Mouse (Mus musculus) forebrain, embryonic 11.5 days (tissue): ENCODE measurements around the gene Adamts18. TPM values are rescaled to one million over a fixed set of nuclear protein-coding genes. Genes with fewer than 3 reads are reported as not detected.

ENCODE experiments used
- ATAC-seq: fragments of 200-750 bp; cut with Nextera tagmentation; replicated peaks from 2 replicates; pipeline ENCODE4 v1.8.0; 2017; ENCODE audit warnings: moderate TSS enrichment; ENCODE audit not compliant: low FRiP score
- DNase-seq: peaks from one replicate; pipeline ENCODE4 v3.0.0-alpha.2; 2017; ENCODE audit warnings: low spot score
- H3K27ac ChIP-seq: fragments of 300-500 bp; sonication (generic); 2 replicates; pipeline ENCODE4 v1.5.1; 2014; ENCODE audit warnings: low read depth, low read length
- H3K27me3 ChIP-seq: fragments of 300-500 bp; sonication (generic); 2 replicates; pipeline ENCODE4 v1.6.1; 2014; ENCODE audit warnings: mild to moderate bottlenecking, low read length, mixed read lengths; ENCODE audit not compliant: control insufficient read depth, insufficient read depth
- H3K36me3 ChIP-seq: fragments of 300-500 bp; sonication (generic); 2 replicates; pipeline ENCODE4 v1.6.1; 2014; ENCODE audit warnings: mild to moderate bottlenecking, low read length, moderate library complexity, mixed read lengths; ENCODE audit not compliant: control insufficient read depth, insufficient read depth
- H3K4me1 ChIP-seq: fragments of 300-500 bp; sonication (generic); replicated peaks from 2 replicates; pipeline ENCODE4 v1.6.1; 2014; ENCODE audit warnings: low read length, mixed read lengths; ENCODE audit not compliant: control insufficient read depth, insufficient read depth
- H3K4me2 ChIP-seq: fragments of 300-500 bp; sonication (generic); 2 replicates; pipeline ENCODE4 v1.6.1; 2014; ENCODE audit warnings: low read depth, mild to moderate bottlenecking, low read length, moderate library complexity, mixed read lengths; ENCODE audit not compliant: severe bottlenecking
- H3K4me3 ChIP-seq: fragments of 300-500 bp; sonication (generic); 2 replicates; pipeline ENCODE4 v1.5.1; 2014; ENCODE audit warnings: low read depth, low read length
- H3K9ac ChIP-seq: fragments of 300-500 bp; sonication (generic); 2 replicates; pipeline ENCODE4 v1.6.1; 2014; ENCODE audit warnings: low read length
- H3K9me3 ChIP-seq: fragments of 300-500 bp; sonication (generic); 2 replicates; pipeline ENCODE4 v1.6.1; 2016; ENCODE audit warnings: low read length, mixed read lengths; ENCODE audit not compliant: control insufficient read depth
- WGBS: fragments of 180-500 bp; shearing (Covaris S2); extraction: QIAGEN DNeasy Blood & Tissue Kit; methylation state at CpG from one replicate; pipeline ENCODE4 v1.1.7; 2014; 5-methylcytosine and 5-hydroxymethylcytosine counted together
- polyA plus RNA-seq: library from polyadenylated mRNA; unstranded; fragments of >200 nt; fragmentation: Nextera tagmentation; extraction: Ambion mirVana; gene quantifications from 2 replicates; pipeline ENCODE4 v1.2.1, GENCODE M21; 2014

Gene Adamts18
- polyA plus RNA-seq, 1 experiment from 2014 or later = 4.8 TPM

DNA sequence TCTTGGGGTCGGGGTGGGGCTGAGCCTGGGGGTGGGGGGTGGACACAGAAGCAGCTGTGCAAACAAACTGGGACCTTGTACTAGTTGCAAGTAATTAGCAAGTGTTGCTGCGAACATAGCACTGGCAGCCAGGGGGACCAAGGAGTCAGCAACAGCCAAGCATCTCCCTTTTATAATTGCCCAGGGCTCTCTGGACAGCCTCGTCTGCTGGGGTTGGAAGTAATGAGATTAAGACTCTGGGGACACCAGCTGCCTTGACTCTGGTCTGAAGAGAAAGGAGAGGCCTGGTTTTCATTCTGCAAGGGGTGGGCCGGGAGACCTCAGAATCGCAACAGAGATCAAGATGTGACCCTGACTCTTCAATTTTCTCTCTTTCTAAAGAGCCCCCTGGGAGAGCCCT lies 49.0 kb downstream of the Adamts18 start:
- no CpG with 5 or more reads among the region's 5 CpGs for WGBS
- Histone ChIP-seq H3K36me3 (no peaks in the 10 kb centered on the region), H3K4me1 (no peaks in the 10 kb centered on the region), H3K27ac (no peak overlapping the region), H3K27me3 (no peaks in the 10 kb centered on the region), H3K9me3 (no peaks in the 10 kb centered on the region), H3K4me2 (no peak overlapping the region), H3K4me3 (no peak overlapping the region), H3K9ac (no peak overlapping the region)
- no peak for ATAC-seq
- DNase-seq = no peak

- Histone ChIP-seq H3K4me2 (no peak overlapping the region), H3K4me3 (no peak overlapping the region), H3K9me3 (no peaks in the 10 kb centered on the region), H3K4me1 (no peaks in the 10 kb centered on the region), H3K27me3 (no peaks in the 10 kb centered on the region), H3K36me3 (no peaks in the 10 kb centered on the region), H3K27ac (no peak overlapping the region), H3K9ac (no peak overlapping the region)
- no CpG with 5 or more reads among the region's 13 CpGs for WGBS
- ATAC-seq (no peak), DNase-seq (no peak)
These were observed 56.7 kb downstream of the Adamts18 start for GRCm38 (mm10) chr8:113791856-113792255.

GRCm38 (mm10) chr8:113791061-113791460 lies 57.5 kb downstream of the Adamts18 start:
- H3K27ac ChIP-seq = no peak overlapping the region
- no peaks in the 10 kb centered on the region for H3K9me3 ChIP-seq
- ATAC-seq (no peak), DNase-seq (no peak)
- H3K9ac ChIP-seq = no peak overlapping the region
- no peaks in the 10 kb centered on the region for H3K4me1 ChIP-seq
- no peak overlapping the region for H3K4me3 ChIP-seq
- no CpG with 5 or more reads among the region's 3 CpGs for whole genome bisulfite sequencing
- H3K36me3 ChIP-seq = no peaks in the 10 kb centered on the region
- no peak overlapping the region for H3K4me2 ChIP-seq
- no peaks in the 10 kb centered on the region for H3K27me3 ChIP-seq

GRCm38 (mm10) chr8:113783711-113784110 lies 64.8 kb downstream of the Adamts18 start:
- Histone ChIP-seq H3K4me2 (no peak overlapping the region), H3K9me3 (no peaks in the 10 kb centered on the region), H3K4me3 (no peak overlapping the region), H3K27me3 (no peaks in the 10 kb centered on the region), H3K9ac (no peak overlapping the region), H3K27ac (no peak overlapping the region), H3K36me3 (no peaks in the 10 kb centered on the region), H3K4me1 (no peaks in the 10 kb centered on the region)
- WGBS = no CpG with 5 or more reads among the region's 3 CpGs
- ATAC-seq = no peak
- DNase-seq = no peak

DNA sequence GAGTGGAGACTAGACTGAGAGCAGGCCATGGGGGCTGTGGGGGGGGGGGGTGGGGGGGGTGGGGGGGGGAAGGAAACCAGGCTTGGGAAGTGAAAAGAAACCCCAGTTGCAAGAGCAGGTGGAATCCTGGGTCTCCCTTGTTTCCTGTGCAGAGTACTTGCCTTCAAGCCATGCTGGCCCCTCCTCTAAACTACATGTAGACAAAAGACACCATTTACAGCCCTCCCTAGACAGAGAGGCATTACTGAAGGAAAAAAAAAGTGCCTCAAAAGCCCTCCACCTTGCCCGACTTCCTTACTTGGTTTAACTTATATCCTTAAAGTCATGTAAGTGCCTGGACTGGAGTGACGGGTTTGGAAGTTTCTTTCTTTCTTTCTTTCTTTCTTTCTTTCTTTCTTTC lies 67.0 kb downstream of the Adamts18 start:
- 29% methylated on average over 2 of the region's 2 CpGs for WGBS
- Histone ChIP-seq H3K9ac (no peak overlapping the region), H3K27me3 (no peaks in the 10 kb centered on the region), H3K9me3 (no peaks in the 10 kb centered on the region), H3K27ac (no peak overlapping the region), H3K4me2 (no peak overlapping the region), H3K4me3 (no peak overlapping the region), H3K4me1 (no peaks in the 10 kb centered on the region), H3K36me3 (no peaks in the 10 kb centered on the region)
- ATAC-seq = no peak
- no peak for DNase-seq

DNA sequence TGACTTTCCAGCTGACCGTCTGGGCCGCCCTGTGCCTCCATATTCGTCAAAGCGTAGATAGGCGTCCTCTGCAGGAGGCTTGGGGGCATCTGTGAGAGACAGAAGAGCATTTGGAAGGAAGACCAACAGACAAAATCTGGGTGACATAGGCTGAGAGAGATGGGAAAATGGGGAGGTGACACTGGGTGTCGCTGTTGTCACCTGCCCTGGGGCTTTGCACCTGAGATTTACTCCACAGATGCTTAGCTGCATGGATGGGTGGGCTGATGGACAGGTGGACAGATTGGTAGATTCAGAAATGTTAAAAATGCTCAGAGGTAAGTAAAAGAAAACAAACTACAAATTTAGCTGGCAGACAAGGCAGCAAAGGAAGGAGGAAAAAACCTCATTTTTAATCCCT lies 73.2 kb downstream of the Adamts18 start:
- no peak overlapping the region for H3K4me2 ChIP-seq
- no peaks in the 10 kb centered on the region for H3K9me3 ChIP-seq
- H3K27me3 ChIP-seq = no peaks in the 10 kb centered on the region
- H3K36me3 ChIP-seq = no peaks in the 10 kb centered on the region
- no peak overlapping the region for H3K4me3 ChIP-seq
- H3K4me1 ChIP-seq = no peaks in the 10 kb centered on the region
- ATAC-seq (no peak), DNase-seq (no peak)
- 79% methylated on average over 6 of the region's 6 CpGs for WGBS
- H3K27ac ChIP-seq = no peak overlapping the region
- no peak overlapping the region for H3K9ac ChIP-seq

- Histone ChIP-seq H3K4me3 (no peak overlapping the region), H3K4me1 (no peaks in the 10 kb centered on the region), H3K9ac (no peak overlapping the region), H3K27ac (no peak overlapping the region), H3K36me3 (no peaks in the 10 kb centered on the region), H3K4me2 (no peak overlapping the region), H3K27me3 (no peaks in the 10 kb centered on the region), H3K9me3 (no peaks in the 10 kb centered on the region)
- DNase-seq (no peak), ATAC-seq (no peak)
- WGBS = 28% methylated on average over 8 of the region's 8 CpGs
These were observed 79.6 kb downstream of the Adamts18 start for GRCm38 (mm10) chr8:113768861-113769410.

GRCm38 (mm10) chr8:113765121-113765520 lies 83.4 kb downstream of the Adamts18 start:
- Histone ChIP-seq H3K4me2 (no peak overlapping the region), H3K4me1 (no peaks in the 10 kb centered on the region), H3K27me3 (no peaks in the 10 kb centered on the region), H3K4me3 (no peak overlapping the region), H3K9ac (no peak overlapping the region), H3K36me3 (no peaks in the 10 kb centered on the region), H3K9me3 (no peaks in the 10 kb centered on the region), H3K27ac (no peak overlapping the region)
- no peak for ATAC-seq
- 87% methylated on average over 4 of the region's 4 CpGs for WGBS
- no peak for DNase-seq

DNA sequence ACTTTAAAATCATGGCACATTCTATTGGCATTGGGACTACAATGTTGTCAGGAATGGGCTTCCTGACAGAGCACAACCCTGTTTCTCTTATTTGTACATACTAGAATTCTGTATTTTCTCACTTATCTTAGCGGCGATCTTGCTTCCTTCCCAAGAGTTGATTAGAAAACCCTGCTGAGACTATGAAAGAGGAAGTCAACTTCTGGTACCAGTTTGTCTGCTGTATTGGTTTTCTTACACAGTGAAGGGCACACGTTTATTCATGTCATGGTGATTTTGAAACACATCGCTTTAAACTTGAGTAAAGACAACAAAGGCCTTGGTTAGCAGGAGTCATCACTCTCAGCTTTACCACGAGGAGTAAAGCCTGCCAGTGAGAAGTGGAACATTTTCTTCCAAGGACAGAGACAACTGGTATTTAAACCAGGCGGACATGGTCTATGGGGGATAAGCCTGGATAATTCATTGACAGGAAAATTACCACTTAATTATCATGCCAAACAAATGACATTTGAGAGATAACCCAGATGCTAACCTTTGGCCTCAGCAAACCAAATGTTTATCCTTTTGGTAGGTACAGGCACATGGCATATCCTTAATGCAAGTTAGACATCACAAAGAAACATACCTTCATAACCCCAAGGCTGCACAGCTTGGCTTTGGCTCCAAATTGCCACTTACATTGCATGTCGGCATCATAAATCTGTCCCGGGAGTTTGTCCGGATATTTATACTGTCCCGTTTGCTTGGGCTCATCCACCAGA lies 84.8 kb downstream of the Adamts18 start:
- WGBS = 88% methylated on average over 10 of the region's 10 CpGs
- H3K36me3 ChIP-seq = no peaks in the 10 kb centered on the region
- no peaks in the 10 kb centered on the region for H3K4me1 ChIP-seq
- DNase-seq = no peak
- no peak for ATAC-seq
- H3K4me2 ChIP-seq = no peak overlapping the region
- no peak overlapping the region for H3K9ac ChIP-seq
- no peak overlapping the region for H3K27ac ChIP-seq
- H3K9me3 ChIP-seq = no peaks in the 10 kb centered on the region
- H3K27me3 ChIP-seq = no peaks in the 10 kb centered on the region
- no peak overlapping the region for H3K4me3 ChIP-seq
